Mouse (Mus musculus) liver (tissue): ENCODE data around the gene Tra2b.
A peak's percentile ranks its signal among the peaks of the same experiment; 100 is the strongest.
"Not testable (repeated sequence)": the region's sequence is repeated elsewhere in the genome, so short reads cannot be mapped to it uniquely, and the experiment has no call there.

Source experiments
- DNase-seq: peaks from one replicate; pipeline ENCODE4 v3.0.0-alpha.2; 2020; ENCODE audit warnings: mixed read lengths

The Tra2b gene

DNA sequence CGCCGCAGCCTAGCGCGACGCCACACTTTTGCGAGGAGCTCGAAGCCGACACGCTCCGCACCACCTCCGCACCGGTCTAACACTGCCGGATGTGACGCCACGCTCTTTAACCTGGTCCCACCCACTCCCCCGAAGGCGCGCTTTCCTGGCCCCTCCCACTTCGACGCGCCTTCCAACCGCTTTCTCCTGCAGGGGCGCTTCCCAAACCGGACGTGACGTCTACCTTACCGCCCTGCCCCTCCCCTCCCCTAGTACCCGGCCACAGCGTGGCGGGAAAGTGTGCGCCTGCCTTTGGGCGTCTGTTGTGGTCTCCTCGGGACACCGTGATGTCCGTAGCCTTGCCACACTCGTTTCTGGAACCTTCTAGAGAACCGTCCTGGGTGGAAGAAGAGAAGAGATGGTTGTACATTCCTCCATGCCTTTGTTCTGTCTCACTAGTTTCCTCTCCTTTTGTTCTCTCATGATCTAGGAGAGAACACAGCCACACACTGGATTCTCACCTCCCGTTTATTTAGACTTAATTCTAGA lies at the start of gene Tra2b:
Tra2b (minus strand) TSS at position 157 of the 528 bp plus-strand sequence.
- DNase-seq: peak; percentile 97

DNA sequence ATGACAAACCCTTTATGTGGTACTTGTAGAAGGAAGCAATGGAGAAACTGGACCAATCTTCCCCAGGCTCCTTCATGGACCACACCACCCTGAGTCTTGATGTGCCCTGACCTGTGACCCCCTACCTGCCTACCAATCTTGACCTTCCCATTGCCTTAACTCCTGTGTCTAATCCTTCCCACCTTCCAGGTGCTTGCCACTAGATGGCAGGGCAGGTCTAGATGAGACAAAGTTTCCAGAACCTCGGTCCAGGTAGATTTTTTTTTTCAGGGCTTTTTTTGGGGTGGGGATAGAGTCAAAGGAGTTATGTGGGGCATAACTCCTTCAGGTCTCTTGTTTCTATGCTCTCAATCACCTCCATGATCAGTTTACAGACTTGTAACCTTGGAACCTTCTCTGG lies 44.8 kb upstream of the Tra2b start:
- DNase-seq: peak; percentile 9

DNA sequence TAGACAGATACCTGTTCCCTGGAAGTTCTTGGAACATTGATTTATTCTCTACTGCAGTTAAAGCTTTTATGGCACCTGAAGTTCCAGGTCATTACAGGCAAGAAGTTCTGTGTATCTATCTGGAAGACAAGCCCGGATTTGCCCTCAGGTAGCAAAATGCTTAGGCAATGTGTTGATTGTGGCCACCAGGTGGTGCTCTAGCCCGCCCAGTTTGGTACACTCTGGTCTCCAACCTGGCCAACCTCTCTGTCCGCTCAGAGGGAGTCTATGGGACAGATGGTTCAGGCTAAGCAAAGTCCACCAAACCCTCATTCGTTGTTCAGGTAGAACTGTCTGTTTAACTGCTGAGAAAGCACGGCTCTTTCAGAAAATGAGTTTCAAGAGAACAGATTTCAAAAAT lies 36.8 kb upstream of the Tra2b start:
- DNase-seq: peak; percentile 68

DNA sequence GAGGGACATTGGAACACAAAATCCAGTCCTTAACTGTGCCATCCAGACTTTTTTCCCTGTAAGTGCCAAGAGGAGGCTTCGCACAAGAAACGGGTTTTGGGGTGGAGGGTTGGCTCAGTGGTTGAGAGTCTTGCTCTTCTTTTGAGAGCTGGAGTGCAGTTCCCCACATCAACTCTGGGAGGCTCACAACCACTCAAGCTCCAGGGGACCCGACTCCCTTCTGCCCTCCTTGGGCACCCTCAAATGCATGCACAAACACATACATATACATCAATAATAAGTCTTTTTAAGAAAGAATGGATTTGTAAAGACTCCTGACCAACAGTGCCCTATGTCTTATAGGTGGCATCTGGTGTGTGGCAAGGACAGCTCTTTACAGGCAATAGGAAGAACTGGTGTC lies 35.6 kb upstream of the Tra2b start:
- DNase-seq: no peak

DNA sequence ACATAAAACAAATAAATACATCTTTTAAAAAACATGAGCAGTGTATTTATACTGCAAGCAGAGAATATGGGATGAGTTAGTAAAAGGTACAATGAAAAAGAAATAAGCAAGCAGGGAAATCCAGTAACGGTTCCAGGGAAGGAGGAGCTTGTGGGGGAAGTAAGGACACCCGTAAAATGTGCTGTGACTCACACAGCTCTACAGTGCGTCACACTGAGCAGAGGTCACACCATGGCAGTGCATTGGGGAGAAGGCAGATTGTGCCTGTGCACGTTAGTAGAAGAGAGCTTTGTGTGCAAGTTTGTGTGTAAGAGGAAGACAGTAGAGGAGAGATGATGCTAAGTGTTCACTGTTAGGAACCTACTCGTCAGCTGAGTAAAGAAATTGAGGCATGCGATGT lies 31.1 kb upstream of the Tra2b start:
- DNase-seq: no peak

DNA sequence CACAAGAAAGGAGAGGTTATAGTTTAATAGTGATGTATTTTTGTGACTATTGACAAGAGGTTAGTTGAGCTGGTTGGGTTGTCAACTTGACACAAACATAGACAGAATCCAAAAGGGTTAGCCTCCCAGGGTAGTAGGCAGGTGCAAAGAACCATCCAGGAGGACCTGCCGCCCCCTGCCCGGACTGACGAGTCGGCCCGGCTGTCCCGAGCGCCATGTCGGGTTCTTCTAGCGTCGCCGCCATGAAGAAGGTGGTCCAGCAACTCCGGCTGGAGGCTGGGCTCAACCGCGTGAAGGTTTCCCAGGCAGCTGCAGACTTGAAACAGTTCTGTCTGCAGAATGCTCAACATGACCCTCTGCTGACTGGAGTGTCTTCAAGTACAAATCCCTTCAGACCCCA lies 29.0 kb upstream of the Tra2b start:
- not testable (repeated sequence) for DNase-seq

DNA sequence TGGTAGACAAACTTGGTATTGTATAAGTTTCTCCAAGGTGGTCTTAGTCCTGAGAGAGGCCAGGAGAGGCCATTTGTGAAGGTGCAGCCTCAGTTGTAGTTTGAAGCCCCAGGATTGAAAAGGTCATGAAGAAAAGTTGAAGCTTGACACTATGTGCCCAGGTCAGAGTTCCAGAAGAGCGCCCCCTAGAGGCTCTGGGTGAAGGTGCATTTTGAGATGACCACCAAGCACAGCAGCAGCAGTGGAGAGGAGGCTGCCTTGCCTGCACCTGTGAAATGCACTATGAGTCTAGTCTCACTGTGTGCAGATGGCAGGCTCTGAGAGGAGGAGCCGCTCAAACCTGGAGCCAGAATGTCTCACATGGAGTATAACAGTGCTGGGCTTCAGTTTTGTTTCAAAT lies 27.8 kb upstream of the Tra2b start:
- DNase-seq: peak; percentile 13

DNA sequence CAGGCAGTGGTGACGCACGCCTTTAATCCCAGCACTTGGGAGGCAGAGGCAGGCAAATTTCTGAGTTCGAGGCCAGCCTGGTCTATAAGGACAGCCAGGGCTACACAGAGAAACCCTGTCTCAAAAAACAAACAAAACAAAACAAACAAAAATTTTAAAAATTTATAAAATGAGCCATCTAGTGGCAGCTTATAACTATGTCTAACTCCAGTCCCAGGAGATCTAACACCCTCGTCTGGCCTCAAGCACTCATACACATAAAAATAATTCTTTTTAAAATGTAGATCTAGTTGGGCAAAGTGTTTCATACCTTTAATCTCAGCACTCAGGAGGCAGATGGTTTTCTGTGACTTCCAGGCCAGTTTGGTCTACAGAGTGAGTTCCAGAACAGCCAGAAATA lies 26.6 kb upstream of the Tra2b start:
- no peak for DNase-seq

DNA sequence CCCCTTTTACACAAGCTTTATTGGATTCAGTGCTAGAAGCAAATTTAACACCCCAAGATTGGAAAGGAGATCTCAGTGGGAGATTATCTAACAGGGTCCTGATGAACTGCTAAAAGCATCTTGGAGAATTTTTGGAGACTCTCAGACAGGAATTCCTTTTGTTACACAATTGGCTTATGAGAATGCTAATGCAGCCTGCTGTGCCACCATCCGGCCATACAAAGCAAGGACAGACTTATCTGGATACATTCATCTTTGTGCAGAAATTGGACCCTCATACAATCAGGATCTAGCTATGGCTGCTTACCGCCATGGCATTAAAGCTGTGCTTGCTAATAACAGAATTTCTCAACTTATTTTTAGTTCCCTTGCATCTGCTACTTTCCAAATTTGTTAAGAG lies 23.8 kb upstream of the Tra2b start:
- DNase-seq: no peak

DNA sequence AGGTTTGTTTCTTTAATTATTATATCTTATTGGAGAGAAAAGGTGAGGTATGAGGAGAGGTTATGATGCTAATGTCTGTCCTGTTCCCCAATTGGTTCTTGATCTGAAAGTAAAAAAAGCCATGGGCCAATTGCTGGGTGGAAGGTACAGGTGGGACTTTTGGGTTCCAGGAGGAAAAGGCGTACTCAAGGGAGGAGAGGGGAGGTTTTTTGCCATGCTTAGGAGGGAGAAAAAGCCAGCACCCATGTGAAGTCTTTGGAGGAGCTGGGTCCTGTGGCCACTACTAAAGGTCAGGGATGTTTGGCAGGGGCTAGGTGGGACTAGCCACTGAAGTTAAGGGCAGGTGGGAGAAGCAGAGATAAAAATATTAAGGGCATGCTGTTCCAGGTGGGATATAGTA lies 21.2 kb upstream of the Tra2b start:
- DNase-seq: no peak

DNA sequence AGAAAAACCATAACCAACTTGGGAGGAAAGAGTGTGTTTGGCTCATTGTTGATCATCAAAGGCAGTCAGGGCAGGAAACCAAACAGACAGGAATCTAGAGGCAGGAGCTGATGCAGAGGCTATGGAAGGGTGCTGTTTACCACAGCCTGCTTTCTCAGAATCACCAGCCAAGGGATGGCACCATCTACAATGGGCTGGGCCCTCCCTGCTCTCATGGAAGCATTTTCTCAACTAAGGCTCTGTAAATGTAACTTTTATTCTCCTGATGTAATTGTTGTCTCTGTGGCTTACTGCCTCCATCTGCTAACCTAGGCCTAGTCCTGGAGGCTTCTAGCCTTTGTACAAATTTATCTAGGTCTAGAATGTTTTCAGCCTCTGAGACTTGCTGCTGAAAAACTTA lies 10.7 kb upstream of the Tra2b start:
- DNase-seq: no peak

DNA sequence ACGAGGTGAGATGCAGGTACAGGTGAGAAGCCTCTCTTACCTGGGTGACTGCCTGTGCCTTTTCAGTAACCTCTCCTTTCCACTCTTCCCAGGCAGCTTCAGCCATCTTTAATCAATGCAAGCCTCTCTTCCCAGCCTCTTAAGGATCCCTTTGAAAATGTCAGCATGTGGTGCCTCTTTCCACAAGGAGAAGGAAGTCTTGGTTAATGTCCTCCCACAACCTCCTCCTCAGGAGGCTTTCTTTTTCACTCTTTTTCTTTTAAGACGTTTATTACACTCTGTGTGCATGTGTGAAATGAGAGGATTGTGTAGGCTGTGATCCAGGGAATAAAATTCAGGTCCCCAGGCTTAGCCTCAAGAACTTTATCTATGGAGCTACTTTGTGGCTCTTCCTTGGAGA lies 9.3 kb upstream of the Tra2b start:
- no peak for DNase-seq

DNA sequence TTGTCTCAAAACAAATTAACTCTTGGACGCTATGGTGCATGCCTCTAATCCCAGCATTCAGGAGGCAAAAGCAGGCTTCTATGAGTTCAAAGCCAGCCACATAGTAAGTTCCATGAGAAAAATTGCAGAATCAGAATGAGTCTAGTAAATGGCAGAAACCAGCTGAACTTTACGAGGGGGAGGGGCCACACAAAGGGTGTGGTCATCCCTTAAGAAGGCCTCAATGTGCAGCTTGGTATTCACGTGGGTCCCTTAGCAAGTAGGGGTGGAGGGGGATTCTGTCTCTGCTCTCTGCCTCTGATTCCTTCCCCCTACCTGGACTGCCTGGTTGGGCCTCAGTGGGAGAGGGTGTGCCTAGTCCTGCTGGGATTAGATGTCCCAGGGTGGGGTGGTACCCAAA lies 4.7 kb upstream of the Tra2b start:
- no peak for DNase-seq

DNA sequence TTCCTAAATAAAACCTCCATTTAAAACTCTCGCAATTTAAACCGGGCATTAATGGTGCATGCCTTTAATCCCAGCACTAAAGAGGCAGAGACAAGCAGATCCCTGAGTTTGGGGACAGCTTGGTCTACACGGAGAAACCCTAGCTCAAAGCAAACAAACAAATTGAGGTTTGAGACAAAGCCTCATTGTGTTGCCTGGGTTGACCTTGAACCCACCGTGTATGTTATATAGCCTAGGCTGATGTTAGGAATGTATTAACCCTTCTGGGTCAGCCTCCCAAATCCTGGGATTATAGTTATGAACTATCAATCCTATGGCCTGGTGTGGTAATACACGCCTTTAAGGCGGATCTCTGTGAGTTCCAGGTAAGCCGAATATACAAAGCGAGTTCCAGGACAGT lies 579 bp upstream of the Tra2b start:
- DNase-seq: no peak

DNA sequence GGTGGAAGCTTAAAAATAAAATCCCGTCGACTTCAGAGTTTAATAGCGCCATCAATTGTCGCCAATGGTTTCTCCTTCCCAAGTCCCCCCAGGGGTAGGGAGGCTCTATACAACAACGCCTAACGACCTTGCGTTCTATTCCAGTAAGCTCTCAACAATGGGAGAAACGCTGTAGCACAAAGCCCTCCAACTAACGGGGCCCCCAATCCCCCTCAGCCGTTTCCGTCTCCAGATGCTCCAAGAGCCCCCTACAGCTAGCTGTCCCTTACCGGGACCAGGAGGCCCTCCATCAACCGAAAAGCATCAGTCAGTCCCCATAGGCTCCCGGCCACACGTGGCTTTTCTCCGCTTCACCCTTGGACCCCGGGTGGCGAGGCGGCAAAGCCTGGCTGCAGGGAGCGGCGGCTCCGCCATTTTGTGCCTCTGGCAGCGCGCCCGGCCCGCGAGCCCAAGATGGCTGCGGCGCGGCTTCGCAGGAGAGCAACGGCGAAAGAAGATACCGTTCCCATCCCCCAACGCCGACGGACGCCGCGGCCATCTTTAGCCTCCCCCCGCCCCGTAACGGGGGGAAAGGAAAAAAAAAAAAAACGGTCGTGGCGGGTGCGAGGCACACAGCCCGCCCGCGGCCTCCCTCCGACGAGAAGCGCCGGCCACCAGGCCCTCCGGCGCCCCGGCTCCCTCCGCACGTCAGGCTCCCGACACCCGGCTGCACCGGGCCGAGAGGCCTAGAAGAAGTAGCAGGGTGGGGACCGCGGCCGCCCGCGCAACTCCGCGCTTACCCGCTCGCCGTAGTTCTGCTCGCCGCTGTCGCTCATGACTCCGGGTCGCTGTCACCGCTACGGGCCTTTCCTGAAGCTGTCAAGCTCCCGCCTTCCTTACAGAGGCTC lies 600 bp downstream of the Tra2b start:
- peak; percentile 82 for DNase-seq

DNA sequence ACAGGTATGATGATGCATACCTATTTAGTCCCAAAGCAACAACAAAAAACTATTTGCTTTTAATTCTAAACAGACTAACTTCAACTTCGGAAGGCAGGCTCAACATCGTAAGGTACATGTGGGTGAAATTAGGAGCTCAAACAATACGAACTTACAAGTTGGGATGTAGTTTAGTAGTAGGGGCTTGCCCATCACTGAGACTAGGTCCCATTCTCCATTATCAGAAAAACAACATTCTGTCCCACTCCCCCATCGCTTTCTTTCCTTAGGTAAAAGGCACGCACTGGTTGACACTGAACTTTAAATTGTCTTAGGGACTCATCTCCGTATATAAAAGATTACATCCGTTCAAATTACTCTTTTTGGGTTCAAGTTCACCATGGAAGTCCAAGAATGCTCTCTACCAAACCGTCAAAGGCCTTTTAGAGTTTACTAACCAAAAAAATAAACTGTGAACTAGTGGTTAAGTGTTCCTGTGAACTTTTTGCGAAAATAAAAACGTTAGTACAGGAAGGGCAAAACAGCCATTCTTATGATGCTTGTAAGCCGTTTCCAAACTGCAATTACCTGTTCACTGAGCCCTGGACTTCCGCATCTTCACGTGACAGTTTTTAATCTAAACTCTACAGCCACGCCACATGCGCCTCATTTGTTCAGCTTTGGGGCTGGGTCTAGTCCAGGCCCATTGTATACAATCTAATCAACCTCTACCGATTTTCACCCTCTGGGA lies 1.4 kb downstream of the Tra2b start:
- DNase-seq: peak; percentile 55

DNA sequence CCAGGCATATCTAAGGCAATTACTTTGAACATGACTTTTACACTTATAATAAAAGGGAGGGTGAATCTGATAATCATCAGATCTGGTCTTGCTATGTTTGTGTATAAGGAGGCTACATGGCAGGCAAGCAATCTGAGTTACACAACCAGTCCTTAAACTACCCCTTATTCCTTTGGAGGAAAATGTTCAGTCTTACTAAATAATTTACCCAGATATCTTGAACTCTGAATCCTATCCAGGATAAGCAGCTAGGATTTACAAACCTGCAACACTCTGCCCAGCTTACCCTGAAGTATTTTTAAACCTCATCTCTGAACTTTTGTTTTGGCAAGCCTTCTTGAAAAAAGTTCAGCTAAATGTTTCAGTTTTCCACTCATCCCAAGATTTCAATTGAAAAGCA lies 2.7 kb downstream of the Tra2b start:
- no peak for DNase-seq

DNA sequence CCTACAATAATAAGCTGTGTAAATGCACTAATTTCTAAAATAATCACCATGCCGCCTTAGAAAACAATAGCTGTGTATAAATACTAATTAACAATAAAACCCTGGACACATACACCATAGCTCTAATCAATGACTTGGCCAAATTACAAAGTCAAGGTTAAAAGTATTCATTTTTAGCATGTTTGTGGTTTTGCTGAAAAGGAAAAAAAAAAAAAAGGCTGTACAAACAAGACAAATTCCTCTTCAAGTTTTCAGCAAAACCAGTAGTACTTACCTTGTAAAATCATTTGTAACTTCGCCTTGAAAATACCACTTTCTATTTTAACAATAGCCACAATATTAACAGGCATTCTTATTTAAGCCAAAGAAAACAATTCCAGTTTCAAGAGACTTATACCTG lies 4.2 kb downstream of the Tra2b start:
- DNase-seq: no peak

DNA sequence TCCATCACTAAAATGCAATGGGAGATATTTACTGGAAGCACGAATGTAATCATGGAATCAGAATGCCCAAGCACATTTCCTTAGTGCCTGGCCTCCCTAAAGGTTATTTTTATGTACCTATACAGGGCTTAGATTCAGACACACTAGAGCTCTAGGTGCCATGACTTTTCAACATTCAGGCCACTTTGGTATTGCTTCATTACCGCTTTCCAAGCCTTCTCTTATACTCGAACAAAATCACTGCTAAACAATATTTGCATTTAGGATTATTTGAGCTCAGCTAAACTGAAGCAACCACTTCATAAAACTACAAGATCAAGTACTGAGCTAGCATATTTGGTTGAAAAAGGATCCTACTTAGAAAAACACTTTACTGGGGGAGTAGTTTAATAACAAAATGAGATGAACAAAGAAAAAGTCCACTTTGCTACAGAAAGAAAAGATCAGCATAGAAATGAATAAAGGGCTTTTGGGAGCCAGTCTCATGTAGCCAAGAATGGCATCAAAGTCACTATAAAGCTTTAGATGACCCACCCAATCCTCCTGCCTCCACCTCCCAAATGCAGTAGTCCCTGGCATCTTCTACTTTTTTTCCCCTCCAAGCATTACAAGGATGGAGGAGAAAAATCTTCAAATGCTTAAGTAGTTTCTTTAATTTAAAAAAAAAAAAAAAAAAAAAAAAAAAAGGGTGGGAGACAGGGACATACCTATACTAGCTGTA lies 5.2 kb downstream of the Tra2b start:
- DNase-seq: no peak

DNA sequence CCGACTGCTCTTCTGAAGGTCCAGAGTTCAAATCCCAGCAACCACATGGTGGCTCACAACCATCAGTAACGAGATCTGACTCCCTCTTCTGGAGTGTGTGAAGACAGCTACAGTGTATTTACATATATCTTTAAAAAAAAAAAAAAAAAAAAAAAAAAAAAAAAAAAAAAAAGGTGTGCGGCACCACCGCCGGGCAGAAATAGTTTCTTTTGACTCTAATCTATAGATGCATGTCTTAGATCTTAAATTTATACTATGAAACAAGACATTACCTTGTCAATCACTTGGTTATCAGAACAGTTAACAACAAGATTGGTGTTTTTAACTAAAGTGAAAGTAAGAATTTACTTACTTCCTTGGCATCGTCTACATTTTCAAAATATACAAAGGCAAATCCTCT lies 13.6 kb downstream of the Tra2b start:
- not testable (repeated sequence) for DNase-seq

DNA sequence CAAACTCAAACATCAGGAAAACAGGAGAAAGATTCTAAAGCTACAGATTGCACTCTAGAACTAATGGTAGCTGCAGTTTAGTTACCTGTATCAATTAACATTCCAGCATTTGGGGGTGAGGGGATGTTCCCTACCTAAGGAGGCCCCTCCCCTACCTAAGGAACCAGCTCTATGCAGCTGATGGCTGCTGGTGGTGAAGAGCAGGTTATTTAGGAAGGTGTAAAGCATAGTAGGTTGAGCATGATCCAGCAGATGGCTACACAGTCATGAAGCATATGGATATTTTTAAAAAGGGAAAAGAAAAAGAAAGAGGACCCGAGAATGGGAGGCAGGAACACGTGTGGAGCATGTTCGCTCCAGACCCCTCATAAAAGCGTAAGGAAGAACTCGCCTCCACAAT lies 15.5 kb downstream of the Tra2b start:
- DNase-seq: no peak

DNA sequence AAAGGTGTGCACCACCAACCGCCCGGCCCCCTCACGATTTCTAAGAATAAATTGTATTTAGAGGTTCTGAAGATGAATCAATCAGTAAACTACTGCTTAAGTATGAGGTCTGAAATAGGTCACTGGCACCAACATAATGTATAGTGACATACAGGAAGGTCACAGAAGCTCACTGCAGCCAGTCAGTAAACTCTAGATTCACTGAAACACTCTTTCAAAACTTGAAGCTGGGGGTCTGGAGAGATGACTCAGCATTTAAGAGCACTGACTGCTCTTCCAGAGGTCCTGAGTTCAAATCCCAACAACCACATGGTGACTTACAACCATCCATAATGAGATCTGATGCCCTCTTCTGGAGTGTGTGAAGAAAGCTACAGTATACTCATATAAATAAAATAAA lies 16.1 kb downstream of the Tra2b start:
- DNase-seq: no peak

DNA sequence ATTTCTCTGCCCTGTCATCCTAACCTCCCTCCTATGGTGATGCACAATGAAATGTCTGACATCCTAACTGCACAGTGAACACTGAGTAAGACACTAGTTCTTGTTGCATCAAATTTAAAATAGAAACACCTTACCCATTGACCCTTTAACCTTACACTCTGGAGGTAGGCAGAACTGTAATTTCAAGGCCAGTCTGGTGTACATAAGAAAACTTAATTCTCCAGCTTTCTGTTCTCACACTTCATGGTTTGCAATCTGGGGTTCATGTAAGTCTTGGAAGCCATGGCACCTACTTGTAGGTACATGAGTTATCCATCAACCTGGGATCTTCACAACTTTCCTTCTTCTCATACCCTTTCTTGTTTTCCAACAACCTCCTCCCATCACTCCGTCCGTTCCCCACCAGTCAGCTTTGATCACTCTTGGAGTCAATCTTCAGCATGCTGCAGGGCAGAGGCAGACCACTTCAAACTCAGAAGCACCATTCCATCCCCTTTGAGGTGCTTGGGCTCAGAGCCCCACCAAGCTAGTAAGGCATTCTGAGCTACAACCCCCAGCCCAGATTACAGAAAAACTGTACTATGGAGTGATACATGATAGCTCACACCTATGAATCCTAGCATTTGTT lies 23.5 kb downstream of the Tra2b start:
- no peak for DNase-seq
